26 mouse cellular contexts compared by ENCODE assay signal in genomic region chr1:165781911-165782310, GRCm38 (mm10). TPM values are rescaled to one million over a fixed set of nuclear protein-coding genes. Genes with fewer than 3 reads are reported as not detected.
DNase-seq lines count a peak whose midpoint lies in the region; TF ChIP-seq lines count a peak whose summit lies in the region.
"Had no signal": no experiment of that assay in that cellular context is flagged by ENCODE, and none has a peak within 500 bp of the region (broad histone marks: within the 10 kb centered on the region; RNA-seq: fewer than 3 reads in every experiment).

No protein-coding gene starts in this region.

- dilution Hi-C loops in CH12.LX (cut with MboI; ENCODE audit: extremely low pct_ligation_motif_present, extremely low pct_unique_long_range_greater_than_20kb, low sequenced_read_pairs): no loop called here

- H3K27ac ChIP-seq in thymus, adult 2 months (ENCODE audit: control insufficient read depth, insufficient read depth, low read length): peak overlapping the region; percentile 92; the same call in 1 of the 2 replicates
- H3K27ac ChIP-seq in CH12.LX (ENCODE audit: insufficient read depth, low read depth): no peak overlapping the region
- H3K27ac ChIP-seq: embryonic facial prominence, embryonic 10.5 days; embryonic facial prominence, embryonic 13.5 days; forebrain, embryonic 12.5 days; forebrain, embryonic 15.5 days; heart, embryonic 15.5 days; hindbrain, embryonic 13.5 days had no signal

- no peak for TF ChIP-seq CTCF in thymus, adult 2 months (IDR thresholded peaks at IDR 0.05; ENCODE audit: borderline replicate concordance, control insufficient read depth, extremely low read depth, insufficient read depth, low read length, poor library complexity)
- TF ChIP-seq CTCF in CH12.LX (conservative IDR thresholded peaks at IDR 0.05 in 1 of 2, IDR thresholded peaks at IDR 0.05 in 1 of 2; ENCODE audit: low read depth in 2 of 2, low read length in 2 of 2): no peak

- H3K36me3 ChIP-seq in thymus, adult 2 months (ENCODE audit: control insufficient read depth, insufficient read depth, low read length): no peaks in the 10 kb centered on the region
- H3K36me3 ChIP-seq in CH12.LX (replicated peaks in 1 of 2; ENCODE audit: control insufficient read depth in 1 of 2, insufficient read depth in 1 of 2, low read length in 1 of 2): no peaks in the 10 kb centered on the region
- H3K36me3 ChIP-seq: embryonic facial prominence, embryonic 10.5 days; embryonic facial prominence, embryonic 13.5 days; forebrain, embryonic 12.5 days; forebrain, embryonic 15.5 days; heart, embryonic 12.5 days; heart, embryonic 15.5 days; hindbrain, embryonic 10.5 days; hindbrain, embryonic 13.5 days had no signal

- H3K9ac ChIP-seq in CH12.LX (ENCODE audit: insufficient read depth, low read depth): no peak overlapping the region
- H3K9ac ChIP-seq: embryonic facial prominence, embryonic 13.5 days; forebrain, embryonic 12.5 days; forebrain, embryonic 15.5 days; heart, embryonic 12.5 days; heart, embryonic 15.5 days; hindbrain, embryonic 13.5 days had no signal

- no peak overlapping the region for H3K4me3 ChIP-seq in thymus, adult 2 months (ENCODE audit: control insufficient read depth, insufficient read depth, low read length)
- H3K4me3 ChIP-seq in CH12.LX (replicated peaks in 1 of 3; ENCODE audit: low read depth in 2 of 3, low read length in 2 of 3, poor library complexity in 1 of 3): no peak overlapping the region
- H3K4me3 ChIP-seq: embryonic facial prominence, embryonic 10.5 days; embryonic facial prominence, embryonic 13.5 days; erythroblast, embryonic 14.5 days; forebrain, embryonic 12.5 days; forebrain, embryonic 15.5 days; heart, embryonic 12.5 days; heart, embryonic 15.5 days; hindbrain, embryonic 10.5 days; hindbrain, embryonic 13.5 days had no signal

- 65% methylated on average over 12 of the region's 12 CpGs for WGBS in thymus, adult 2 months

- TF ChIP-seq RAD21 in CH12.LX (IDR thresholded peaks at IDR 0.05; ENCODE audit: low read depth, low read length): no peak

- H3K79me2 ChIP-seq in CH12.LX (replicated peaks; ENCODE audit: control insufficient read depth, extremely low read depth, insufficient read depth, poor library complexity, severe bottlenecking): no peaks in the 10 kb centered on the region

- H3K27me3 ChIP-seq in thymus, adult 2 months (ENCODE audit: control insufficient read depth, insufficient read depth, low read length): no peaks in the 10 kb centered on the region
- H3K27me3 ChIP-seq in CH12.LX (replicated peaks): no peaks in the 10 kb centered on the region
- H3K27me3 ChIP-seq: heart, embryonic 12.5 days; heart, embryonic 15.5 days had no signal

- H3K9me3 ChIP-seq in CH12.LX (replicated peaks; ENCODE audit: low read length): no peaks in the 10 kb centered on the region
- H3K9me3 ChIP-seq: embryonic facial prominence, embryonic 10.5 days; embryonic facial prominence, embryonic 13.5 days; forebrain, embryonic 12.5 days; forebrain, embryonic 15.5 days; heart, embryonic 12.5 days; heart, embryonic 15.5 days; hindbrain, embryonic 10.5 days; hindbrain, embryonic 13.5 days had no signal

- peak overlapping the region; percentile 71; the same call in 1 of the 2 replicates for H3K4me2 ChIP-seq in CH12.LX (ENCODE audit: insufficient read depth, low read depth, poor library complexity, severe bottlenecking)
- H3K4me2 ChIP-seq: embryonic facial prominence, embryonic 13.5 days; forebrain, embryonic 15.5 days; hindbrain, embryonic 13.5 days had no signal

- H3K4me1 ChIP-seq in thymus, adult 2 months (replicated peaks; ENCODE audit: control insufficient read depth, insufficient read depth, low read length): peaks cover 22% of the 10 kb centered on the region
- H3K4me1 ChIP-seq in CH12.LX (ENCODE audit: control insufficient read depth in 1 of 2, insufficient read depth in 2 of 2): peaks cover 0 to 10% of the 10 kb centered on the region in 2 experiments; a peak in 2 of 4 replicates
- H3K4me1 ChIP-seq: heart, embryonic 12.5 days had no signal

- no peak for TF ChIP-seq EP300 in CH12.LX (IDR thresholded peaks at IDR 0.05; ENCODE audit: low read length)

- no peak for TF ChIP-seq POLR2A in thymus, adult 2 months (IDR thresholded peaks at IDR 0.05; ENCODE audit: control insufficient read depth, extremely low read depth, insufficient read depth, low read length, poor library complexity)
- TF ChIP-seq POLR2A in CH12.LX (IDR thresholded peaks at IDR 0.05; ENCODE audit: low read depth, low read length): no peak

- in situ Hi-C loops in CH12.LX (cut with MboI; ENCODE audit: low pct_ligation_motif_present, low pct_unique_long_range_greater_than_20kb, low sequenced_read_pairs): no loop called here

- peak; percentile 90 for DNase-seq in heart, adult 11 months
- no peak for DNase-seq in heart, adult 18-20 months
- DNase-seq in thymus, adult 2 months: no peak
- no peak for DNase-seq in thymus, postnatal 10 days (ENCODE audit: low spot score in 2 of 2)
- DNase-seq in CH12.LX (ENCODE audit: extremely low read depth) (no peak), liver (no peak)
- DNase-seq in induced T-regulatory cell, adult 2 months (ENCODE audit: low read depth): peak; percentile 43
- DNase-seq: adrenal gland, adult 2 months; adrenal gland, postnatal 14 days; cerebellum, adult 11-12 months; cerebellum, adult 8-10 months; cerebellum, postnatal 10 days; cerebellum, postnatal 36 days; embryo, embryonic 11 days; gastrocnemius, postnatal 10 days; heart, postnatal 10 days; heart, postnatal 36 days had no signal

TF ChIP-seq in CH12.LX, 34 proteins besides CTCF, POLR2A, EP300 and RAD21:
- no peak for TF ChIP-seq KAT2A (IDR thresholded peaks at IDR 0.05; ENCODE audit: insufficient replicate concordance, low read length)
- no peak for TF ChIP-seq ETS1 (conservative IDR thresholded peaks at IDR 0.05; ENCODE audit: low read depth, low read length)
- no peak for TF ChIP-seq UBTF (IDR thresholded peaks at IDR 0.05; ENCODE audit: low read depth, low read length)
- no peak for TF ChIP-seq MYC (IDR thresholded peaks at IDR 0.05; ENCODE audit: low read depth, low read length)
- TF ChIP-seq USF1 (IDR thresholded peaks at IDR 0.05; ENCODE audit: low read depth, low read length): no peak
- no peak for TF ChIP-seq ELF1 (IDR thresholded peaks at IDR 0.05; ENCODE audit: low read depth, low read length)
- no peak for TF ChIP-seq RCOR1 (conservative IDR thresholded peaks at IDR 0.05; ENCODE audit: low read depth, low read length)
- no peak for TF ChIP-seq MAZ (IDR thresholded peaks at IDR 0.05; ENCODE audit: low read depth, low read length)
- TF ChIP-seq SIN3A (IDR thresholded peaks at IDR 0.05; ENCODE audit: low read length): no peak
- no peak for TF ChIP-seq CHD2 (IDR thresholded peaks at IDR 0.05; ENCODE audit: low read length)
- no peak for TF ChIP-seq PAX5 (IDR thresholded peaks at IDR 0.05; ENCODE audit: low read length)
- TF ChIP-seq NRF1 (IDR thresholded peaks at IDR 0.05; ENCODE audit: low read depth, low read length): no peak
- no peak for TF ChIP-seq IRF4 (IDR thresholded peaks at IDR 0.05; ENCODE audit: low read depth, low read length)
- no peak for TF ChIP-seq E2F4 (IDR thresholded peaks at IDR 0.05; ENCODE audit: insufficient replicate concordance, low read depth, low read length)
- TF ChIP-seq ZKSCAN1 (IDR thresholded peaks at IDR 0.05; ENCODE audit: borderline replicate concordance, low read depth, low read length): no peak

RNA-seq across cellular contexts. Expression of gene Cd247, which starts 6.6 kb away (rescaled TPM):
- total RNA-seq in heart, adult 18-20 months (2021): 1 to 10 TPM in 1 of 2 experiments, under 1 TPM in 1; 0.37 to 2.1 TPM
- polyA plus RNA-seq in thymus, adult 2 months (2012; rRNA removed): 559 and 663 TPM in 2 replicates
- 2.0 and 2.2 TPM in 2 replicates for total RNA-seq in CH12.LX (2012; rRNA removed)
- not detected in 2 replicates for total RNA-seq in CH12.LX (2014; rRNA removed)
- polyA plus RNA-seq in CH12.LX (2012; ENCODE audit: insufficient read length, low read depth): 1.3 and 2.3 TPM in 2 replicates

RNA-seq across cellular contexts. Expression of gene Creg1, which starts 18.4 kb away (rescaled TPM):
- 10 to 100 TPM; 88.6 to 92.2 TPM for total RNA-seq in heart, adult 18-20 months (2021)
- 37.5 and 43.2 TPM in 2 replicates for polyA plus RNA-seq in thymus, adult 2 months (2012; rRNA removed)
- 22.3 and 23.3 TPM in 2 replicates for total RNA-seq in CH12.LX (2012; rRNA removed)
- total RNA-seq in CH12.LX (2014; rRNA removed): 44.3 and 56.6 TPM in 2 replicates
- polyA plus RNA-seq in CH12.LX (2012; ENCODE audit: insufficient read length, low read depth): 38.2 and 49.1 TPM in 2 replicates

Comparison
In these comparisons a context has a peak if more than half of its experiments do, and no peak if none do; other contexts are left out.
1. DNase-seq: peak in heart, adult 11 months (single experiment) and induced T-regulatory cell, adult 2 months (single experiment); none in heart, adult 18-20 months (0 of 2), thymus, adult 2 months (single experiment), thymus, postnatal 10 days (0 of 2), CH12.LX (single experiment) and liver (single experiment).